Mouse (Mus musculus) heart, postnatal 0 days (tissue): Measurements from ENCODE around the gene Apol7a. TPM values are rescaled to one million over a fixed set of nuclear protein-coding genes. Genes with fewer than 3 reads are reported as not detected.

Source experiments
- ATAC-seq: fragments of 200-750 bp; cut with Nextera tagmentation; 2 replicates; pipeline ENCODE4 v1.8.0; 2017; ENCODE audit warnings: low read depth, moderate number of reproducible peaks, moderate library complexity; ENCODE audit not compliant: insufficient read depth
- DNase-seq: peaks from one replicate; pipeline ENCODE4 v3.0.0-alpha.2; 2016; ENCODE audit warnings: low spot score
- H3K27ac ChIP-seq: fragments of 300-500 bp; sonication (generic); 2 replicates; pipeline ENCODE4 v1.5.1; 2014; ENCODE audit warnings: low read depth, mild to moderate bottlenecking
- H3K27me3 ChIP-seq: fragments of 300-500 bp; sonication (generic); 2 replicates; pipeline ENCODE4 v1.6.1; 2014; ENCODE audit warnings: low read length, mixed read lengths; ENCODE audit not compliant: control insufficient read depth, insufficient read depth
- H3K36me3 ChIP-seq: fragments of 300-500 bp; sonication (generic); replicated peaks from 2 replicates; pipeline ENCODE4 v1.6.1; 2014; ENCODE audit warnings: low read length, mixed read lengths; ENCODE audit not compliant: control insufficient read depth, insufficient read depth
- H3K4me1 ChIP-seq: fragments of 300-500 bp; sonication (generic); 2 replicates; pipeline ENCODE4 v1.6.1; 2014; ENCODE audit warnings: antibody characterized with exemption; ENCODE audit not compliant: control insufficient read depth, insufficient read depth
- H3K4me2 ChIP-seq: fragments of 300-500 bp; sonication (generic); 2 replicates; pipeline ENCODE4 v1.6.1; 2014; ENCODE audit warnings: low read depth, mild to moderate bottlenecking, low read length, moderate library complexity
- H3K4me3 ChIP-seq: fragments of 300-500 bp; sonication (generic); 2 replicates; pipeline ENCODE4 v1.5.1; 2014; ENCODE audit warnings: low read depth, low read length
- H3K9ac ChIP-seq: fragments of 300-500 bp; sonication (generic); replicated peaks from 2 replicates; pipeline ENCODE4 v1.6.1; 2014; ENCODE audit warnings: low read depth, low read length, mixed read lengths
- H3K9me3 ChIP-seq: fragments of 300-500 bp; sonication (generic); replicated peaks from 2 replicates; pipeline ENCODE4 v1.6.1; 2016; ENCODE audit warnings: low read length; ENCODE audit not compliant: control insufficient read depth
- CTCF ChIP-seq: IDR thresholded peaks from 2 replicates; pipeline ENCODE4 v1.5.1; 2016; ENCODE audit warnings: antibody characterized with exemption, control low read depth, low read depth
- EP300 ChIP-seq: IDR thresholded peaks from 2 replicates; pipeline ENCODE4 v1.6.1; 2016; ENCODE audit warnings: antibody characterized with exemption, low read depth
- WGBS: fragments of 180-500 bp; shearing (Covaris S2); extraction: QIAGEN DNeasy Blood & Tissue Kit; methylation state at CpG from one replicate; pipeline ENCODE4 v1.1.7; 2014; 5-methylcytosine and 5-hydroxymethylcytosine counted together
- polyA plus RNA-seq: library from polyadenylated mRNA; unstranded; fragments of >200 nt; fragmentation: Nextera tagmentation; extraction: Ambion mirVana; gene quantifications from 2 replicates; pipeline ENCODE4 v1.2.1, GENCODE M21; 2015
- total RNA-seq: library from RNA; depleted of rRNA; stranded (reverse); fragments of >200 nt; gene quantifications from 2 replicates; pipeline ENCODE4 v1.2.3, GENCODE M21; 2014; ENCODE audit warnings: low replicate concordance

The Apol7a gene
- total and polyA plus RNA-seq, 2 experiments from 2014 or later: 0.20 to 1.3 TPM

DNA sequence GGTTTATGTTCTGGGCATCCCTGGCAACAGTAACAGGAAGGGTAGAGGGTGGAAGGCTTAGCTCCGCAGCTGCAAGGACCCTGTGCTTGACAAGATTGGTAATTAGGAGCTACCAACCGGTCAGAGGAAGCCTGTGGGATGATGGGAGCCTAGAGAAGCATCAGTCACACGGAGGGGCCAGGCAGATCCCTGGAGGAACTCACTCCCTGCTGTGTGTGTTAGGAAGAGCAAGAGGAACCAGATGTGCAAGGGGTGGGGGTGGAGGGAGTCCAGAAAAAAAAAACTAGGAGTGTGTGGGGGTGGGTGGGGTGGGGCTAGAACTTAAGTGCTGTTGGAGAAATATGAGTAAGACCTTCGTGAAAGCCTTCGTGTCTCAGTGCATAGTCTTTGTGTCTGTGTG is 36.0 kb downstream of the Apol7a start:
- Histone ChIP-seq H3K36me3 (no peaks in the 10 kb centered on the region), H3K9ac (no peak overlapping the region), H3K27ac (no peak overlapping the region), H3K27me3 (no peaks in the 10 kb centered on the region), H3K9me3 (no peaks in the 10 kb centered on the region), H3K4me2 (no peak overlapping the region), H3K4me1 (peaks cover 24% of the 10 kb centered on the region), H3K4me3 (no peak overlapping the region)
- TF ChIP-seq CTCF: no peak
- WGBS: 33% methylated on average over 5 of the region's 5 CpGs
- DNase-seq (no peak), ATAC-seq (no peak)

DNA sequence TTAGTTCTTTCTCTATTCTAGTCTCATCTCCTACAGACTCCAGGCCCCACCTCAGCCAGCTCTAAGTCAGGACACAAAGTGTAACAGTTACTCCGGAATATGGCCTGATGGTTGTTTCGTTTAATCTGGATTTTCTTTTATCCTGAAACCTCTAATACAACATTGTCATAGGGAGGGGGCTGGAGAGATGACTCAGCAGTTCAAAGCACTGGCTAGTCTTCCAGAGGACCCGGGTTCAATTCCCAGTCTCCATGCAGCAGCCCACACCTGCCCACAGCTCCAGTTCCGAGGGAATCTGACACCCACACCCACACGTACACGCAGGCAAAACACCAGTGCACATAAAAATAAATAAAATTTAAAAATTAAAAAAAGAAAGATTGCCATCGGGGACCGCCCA is 39.0 kb downstream of the Apol7a start:
- TF ChIP-seq EP300: no peak
- TF ChIP-seq CTCF: no peak
- Histone ChIP-seq H3K4me1 (peaks cover 23% of the 10 kb centered on the region), H3K4me2 (no peak overlapping the region), H3K27ac (peak overlapping the region; percentile 46; the same call in 1 of the 2 replicates), H3K4me3 (no peak overlapping the region), H3K9ac (no peak overlapping the region), H3K27me3 (no peaks in the 10 kb centered on the region), H3K36me3 (no peaks in the 10 kb centered on the region), H3K9me3 (no peaks in the 10 kb centered on the region)
- no peak for DNase-seq
- ATAC-seq: no peak
- 92% methylated on average over 8 of the region's 8 CpGs for WGBS

DNA sequence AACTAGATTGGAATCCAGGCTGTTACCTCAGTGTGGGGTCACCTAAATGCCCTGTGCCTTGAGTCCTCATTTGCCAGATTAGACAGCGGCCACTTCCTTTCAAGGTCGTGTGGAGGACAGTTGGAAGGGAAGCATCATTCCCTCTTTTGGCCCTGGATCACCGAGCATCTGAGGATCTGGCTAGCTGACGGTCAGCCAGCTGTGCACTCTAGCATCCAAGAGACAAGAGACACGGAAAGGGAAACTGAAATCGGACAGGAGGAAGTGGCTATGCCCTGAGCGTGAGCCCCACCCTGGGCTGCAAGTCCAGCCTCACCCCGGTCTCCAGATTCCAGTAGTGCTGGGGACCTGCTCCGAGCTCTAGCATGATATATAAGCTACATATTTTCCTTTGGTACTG is 39.4 kb downstream of the Apol7a start:
- Histone ChIP-seq H3K4me2 (no peak overlapping the region), H3K4me3 (no peak overlapping the region), H3K4me1 (peaks cover 25% of the 10 kb centered on the region), H3K27me3 (no peaks in the 10 kb centered on the region), H3K9ac (no peak overlapping the region), H3K36me3 (no peaks in the 10 kb centered on the region), H3K27ac (peak overlapping the region; percentile 46), H3K9me3 (no peaks in the 10 kb centered on the region)
- DNase-seq: no peak
- WGBS: 52% methylated on average over 9 of the region's 9 CpGs
- no peak for TF ChIP-seq EP300
- no peak for TF ChIP-seq CTCF
- ATAC-seq: no peak

- Histone ChIP-seq H3K27me3 (no peaks in the 10 kb centered on the region), H3K4me3 (peak overlapping the region; percentile 17; the same call in 1 of the 2 replicates), H3K36me3 (no peaks in the 10 kb centered on the region), H3K9me3 (no peaks in the 10 kb centered on the region), H3K27ac (peak overlapping the region; percentile 46), H3K4me2 (peak overlapping the region; percentile 44), H3K4me1 (peaks cover 28% of the 10 kb centered on the region), H3K9ac (no peak overlapping the region; the same call in 1 of the 2 replicates)
- ATAC-seq: no peak
- 38% methylated on average over 6 of the region's 6 CpGs for WGBS
- DNase-seq: no peak
- TF ChIP-seq CTCF (no peak), EP300 (no peak)
Observed at GRCm38 (mm10) chr15:77359084-77359483, 39.8 kb downstream of the Apol7a start.

- TF ChIP-seq CTCF (peak; percentile 97), EP300 (no peak)
- ATAC-seq (peak; percentile 84), DNase-seq (peak; percentile 82)
- H3K9me3 ChIP-seq: no peaks in the 10 kb centered on the region
- peaks cover 28% of the 10 kb centered on the region for H3K4me1 ChIP-seq
- H3K27ac ChIP-seq: peak overlapping the region; percentile 46
- 17% methylated on average over 29 of the region's 29 CpGs for WGBS
- no peaks in the 10 kb centered on the region for H3K27me3 ChIP-seq
- peak overlapping the region; percentile 17; the same call in 1 of the 2 replicates for H3K4me3 ChIP-seq
- peak overlapping the region; percentile 44 for H3K4me2 ChIP-seq
- H3K9ac ChIP-seq: no peak overlapping the region; the same call in 1 of the 2 replicates
- H3K36me3 ChIP-seq: no peaks in the 10 kb centered on the region
Observed at GRCm38 (mm10) chr15:77358320-77359040, 40.4 kb downstream of the Apol7a start.
